Mouse (Mus musculus) frontal cortex, adult 2 months (tissue): ENCODE data around the gene Fcer1g. TPM values are rescaled to one million over a fixed set of nuclear protein-coding genes. Genes with fewer than 3 reads are reported as not detected.

Experiments
- DNase-seq, 2 experiments: peaks; one replicate each; pipeline ENCODE4 v3.0.0; 2022; ENCODE audit warnings: low spot score in 1 of 2; ENCODE audit errors: extremely low spot score in 1 of 2
- polyA plus RNA-seq: library from polyadenylated mRNA; depleted of rRNA; stranded (reverse); fragments of >200 nt; gene quantifications from 2 replicates; pipeline ENCODE4 v1.2.3, GENCODE M21; 2012; rRNA removed

Gene Fcer1g
- 37.1 and 40.6 TPM in 2 replicates for polyA plus RNA-seq

GRCm38 (mm10) chr1:171234126-171234525 lies at the start of gene Fcer1g:
Gene Fcer1g (minus strand): TSS chr1:171234365.
- DNase-seq: no peak

GRCm38 (mm10) chr1:171283188-171284160 lies 49.3 kb upstream of the Fcer1g start:
- no peak for DNase-seq

GRCm38 (mm10) chr1:171282086-171282805 lies 48.1 kb upstream of the Fcer1g start:
- no peak for DNase-seq

GRCm38 (mm10) chr1:171281528-171281923 lies 47.4 kb upstream of the Fcer1g start:
- DNase-seq: peak in 1 of 2 experiments; percentile 86

GRCm38 (mm10) chr1:171280916-171281527 lies 46.9 kb upstream of the Fcer1g start, which contains the start of gene Ppox:
Gene Ppox (minus strand): TSS chr1:171281186.
- DNase-seq: peak; percentile 96 to 97

GRCm38 (mm10) chr1:171280250-171280915 lies 46.2 kb upstream of the Fcer1g start:
- DNase-seq: no peak

- DNase-seq: no peak
Measured at GRCm38 (mm10) chr1:171279721-171280120, 45.6 kb upstream of the Fcer1g start.

GRCm38 (mm10) chr1:171279012-171279705 lies 45.0 kb upstream of the Fcer1g start:
- DNase-seq: no peak

GRCm38 (mm10) chr1:171278436-171278835 lies 44.3 kb upstream of the Fcer1g start:
- no peak for DNase-seq

- no peak for DNase-seq
Measured at GRCm38 (mm10) chr1:171277736-171278135, 43.6 kb upstream of the Fcer1g start.

GRCm38 (mm10) chr1:171276110-171276748 lies 42.1 kb upstream of the Fcer1g start:
- DNase-seq: no peak

GRCm38 (mm10) chr1:171275144-171275734 lies 41.1 kb upstream of the Fcer1g start:
- DNase-seq: no peak

GRCm38 (mm10) chr1:171274171-171274570 lies 40.0 kb upstream of the Fcer1g start:
- no peak for DNase-seq

GRCm38 (mm10) chr1:171272086-171272485 lies 37.9 kb upstream of the Fcer1g start:
- no peak for DNase-seq

- no peak for DNase-seq
Measured at GRCm38 (mm10) chr1:171271622-171272021, 37.5 kb upstream of the Fcer1g start.

GRCm38 (mm10) chr1:171271196-171271595 lies 37.0 kb upstream of the Fcer1g start:
- DNase-seq: no peak

- DNase-seq: no peak
Measured at GRCm38 (mm10) chr1:171270573-171270900, 36.4 kb upstream of the Fcer1g start.

GRCm38 (mm10) chr1:171269848-171270572 lies 35.8 kb upstream of the Fcer1g start, which contains the start of gene B4galt3:
Gene B4galt3 (plus strand): TSS chr1:171270328.
- DNase-seq: peak; percentile 88 to 97
